ENCODE assay signal across 11 mouse cellular contexts in genomic region chr5:96919149-96919548, GRCm38 (mm10).
DNase-seq lines count a peak whose midpoint lies in the region; ATAC-seq lines count a peak whose summit lies in the region.
"Had no signal": no experiment of that assay in that cellular context is flagged by ENCODE, and none has a peak within 500 bp of the region (broad histone marks: within the 10 kb centered on the region; RNA-seq: fewer than 3 reads in every experiment).

No protein-coding gene starts in this region.

- H3K27ac ChIP-seq in macrophage: peak overlapping the region; percentile 96
- no peak overlapping the region for H3K27ac ChIP-seq in neural tube, embryonic 15.5 days (replicated peaks)
- H3K27ac ChIP-seq: forebrain, embryonic 15.5 days; heart, embryonic 15.5 days had no signal

- peak; percentile 95 for DNase-seq in 416B (ENCODE audit: low read depth)
- DNase-seq in frontal cortex, postnatal 10 days (ENCODE audit: low spot score in 2 of 2): no peak
- no peak for DNase-seq in urinary bladder, postnatal 36 days (ENCODE audit: low spot score in 2 of 2)
- DNase-seq: embryo, embryonic 11 days; kidney, adult 18-20 months had no signal

- H3K79me2 ChIP-seq in macrophage (ENCODE audit: inconsistent target): peaks cover 18% of the 10 kb centered on the region

- H3K4me2 ChIP-seq in neural tube, embryonic 15.5 days: no peak overlapping the region
- H3K4me2 ChIP-seq: forebrain, embryonic 15.5 days; heart, embryonic 15.5 days had no signal

- H3K27me3 ChIP-seq in neural tube, embryonic 15.5 days (replicated peaks): no peaks in the 10 kb centered on the region
- H3K27me3 ChIP-seq: forebrain, embryonic 15.5 days; heart, embryonic 15.5 days had no signal

- no peak overlapping the region for H3K4me3 ChIP-seq in macrophage (ENCODE audit: inconsistent target)
- no peak overlapping the region for H3K4me3 ChIP-seq in neural tube, embryonic 15.5 days (replicated peaks)
- H3K4me3 ChIP-seq: forebrain, embryonic 15.5 days; heart, embryonic 15.5 days had no signal

- peaks cover 17% of the 10 kb centered on the region for H3K4me1 ChIP-seq in neural tube, embryonic 15.5 days
- H3K4me1 ChIP-seq: forebrain, embryonic 15.5 days had no signal

- H3K9ac ChIP-seq in neural tube, embryonic 15.5 days (replicated peaks): no peak overlapping the region
- H3K9ac ChIP-seq: forebrain, embryonic 15.5 days; heart, embryonic 15.5 days had no signal

- H3K36me3 ChIP-seq in macrophage (ENCODE audit: inconsistent target): no peaks in the 10 kb centered on the region
- H3K36me3 ChIP-seq in neural tube, embryonic 15.5 days: no peaks in the 10 kb centered on the region
- H3K36me3 ChIP-seq: forebrain, embryonic 15.5 days; heart, embryonic 15.5 days had no signal

- peak; percentile 24 for ATAC-seq in CD4-positive, CD25-positive, alpha-beta regulatory T cell, adult 4 months
- peak; percentile 76 for ATAC-seq in erythroid progenitor cell, adult 5-6 weeks (replicated peaks; ENCODE audit: low FRiP score, poor library complexity, severe bottlenecking)
- ATAC-seq in neural tube, embryonic 15.5 days (ENCODE audit: low FRiP score): no peak
- ATAC-seq: forebrain, embryonic 15.5 days had no signal

- no peaks in the 10 kb centered on the region for H3K9me3 ChIP-seq in neural tube, embryonic 15.5 days (replicated peaks)
- H3K9me3 ChIP-seq: forebrain, embryonic 15.5 days; heart, embryonic 15.5 days had no signal

- WGBS in macrophage (ENCODE audit: missing documents): 30% methylated on average over 6 of the region's 6 CpGs
- WGBS in neural tube, embryonic 15.5 days: 89% methylated on average over 6 of the region's 6 CpGs
